Mouse (Mus musculus): Measurements from ENCODE around the gene Car5a.

DNA sequence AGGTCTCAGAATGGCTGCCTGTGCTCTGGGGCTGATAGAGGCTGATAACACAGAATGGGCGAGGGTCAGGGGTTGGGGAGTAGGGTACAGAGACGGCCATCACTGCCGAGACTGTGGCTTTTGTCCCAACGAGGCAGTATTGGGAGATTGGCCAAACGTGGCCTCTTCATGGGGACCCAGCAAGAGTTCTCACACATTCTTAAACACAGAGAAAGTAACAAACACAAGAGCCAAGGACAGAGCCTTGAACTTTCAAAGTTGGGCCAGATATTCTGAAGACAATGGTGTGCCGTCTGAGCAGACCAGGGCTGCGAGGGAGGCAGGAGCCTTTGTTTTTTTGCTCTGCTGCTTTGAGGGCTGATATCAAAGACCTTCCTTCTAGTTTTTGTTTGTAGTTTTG lies 32.7 kb downstream of the Car5a start:
- TF ChIP-seq CTCF (conservative IDR thresholded peaks at IDR 0.05; ENCODE audit: low read length) (no peak), POU5F1 (IDR thresholded peaks at IDR 0.05; ENCODE audit: borderline replicate concordance, low read length) (no peak), NANOG (IDR thresholded peaks at IDR 0.05; ENCODE audit: borderline replicate concordance, low read length) (no peak)

Measured in E14TG2a.4 (cell line).